In genomic region chr3:97964878-97965353, GRCm38 (mm10) we compare ENCODE assay signal across 9 mouse cellular contexts. TPM values are rescaled to one million over a fixed set of nuclear protein-coding genes. Genes with fewer than 3 reads are reported as not detected.
DNase-seq lines count a peak whose midpoint lies in the region; ATAC-seq lines count a peak whose summit lies in the region.
"Had no signal": no experiment of that assay in that cellular context is flagged by ENCODE, and none has a peak within 500 bp of the region (broad histone marks: within the 10 kb centered on the region; RNA-seq: fewer than 3 reads in every experiment).

No protein-coding gene starts in this region.

- H3K27me3 ChIP-seq in forebrain, embryonic 11.5 days (ENCODE audit: control insufficient read depth, insufficient read depth, low read length) = no peaks in the 10 kb centered on the region
- no peaks in the 10 kb centered on the region for H3K27me3 ChIP-seq in forebrain, embryonic 16.5 days (replicated peaks; ENCODE audit: control insufficient read depth, insufficient read depth, low read length)

- no peaks in the 10 kb centered on the region for H3K9me3 ChIP-seq in forebrain, embryonic 11.5 days (ENCODE audit: control insufficient read depth, low read length)
- H3K9me3 ChIP-seq in forebrain, embryonic 16.5 days (ENCODE audit: control insufficient read depth, low read length) = no peaks in the 10 kb centered on the region

- no peak overlapping the region for H3K27ac ChIP-seq in forebrain, embryonic 11.5 days (ENCODE audit: low read depth, low read length)
- no peak overlapping the region for H3K27ac ChIP-seq in forebrain, embryonic 16.5 days (ENCODE audit: low read length)

- no peak overlapping the region for H3K9ac ChIP-seq in forebrain, embryonic 11.5 days (ENCODE audit: low read length)
- H3K9ac ChIP-seq in forebrain, embryonic 16.5 days (replicated peaks; ENCODE audit: low read depth, low read length) = no peak overlapping the region

- no peak overlapping the region for H3K4me3 ChIP-seq in forebrain, embryonic 11.5 days (ENCODE audit: low read depth, low read length)
- no peak overlapping the region for H3K4me3 ChIP-seq in forebrain, embryonic 16.5 days (replicated peaks; ENCODE audit: low read length)
- H3K4me3 ChIP-seq: erythroblast, embryonic 14.5 days had no signal

- WGBS in forebrain, embryonic 11.5 days = 76% methylated on average over 14 of the region's 14 CpGs
- WGBS in forebrain, embryonic 16.5 days = 89% methylated on average over 14 of the region's 14 CpGs

- H3K4me1 ChIP-seq in forebrain, embryonic 11.5 days (replicated peaks; ENCODE audit: control insufficient read depth, insufficient read depth, low read length) = no peaks in the 10 kb centered on the region
- no peaks in the 10 kb centered on the region for H3K4me1 ChIP-seq in forebrain, embryonic 16.5 days (replicated peaks; ENCODE audit: control insufficient read depth, insufficient read depth, low read length)

- H3K4me2 ChIP-seq in forebrain, embryonic 11.5 days (ENCODE audit: low read depth, low read length, severe bottlenecking) = no peak overlapping the region
- no peak overlapping the region for H3K4me2 ChIP-seq in forebrain, embryonic 16.5 days (ENCODE audit: low read length)

- DNase-seq in forebrain, embryonic 11.5 days (ENCODE audit: low spot score) = peak; percentile 47
- peak; percentile 20 for DNase-seq in thymus, postnatal 0 days (ENCODE audit: low spot score)
- no peak for DNase-seq in thymus, postnatal 10 days (ENCODE audit: low spot score in 2 of 2)
- peak; percentile 35 to 52 for DNase-seq in heart, postnatal 10 days
- peak; percentile 40 to 53 for DNase-seq in lung, postnatal 4 days
- DNase-seq in urinary bladder, adult 2 months (ENCODE audit: low spot score) = no peak
- DNase-seq in frontal cortex, adult 2 months (ENCODE audit: extremely low spot score in 1 of 2, low spot score in 1 of 2) = no peak

- ATAC-seq in forebrain, embryonic 11.5 days (replicated peaks; ENCODE audit: low FRiP score) = no peak
- no peak for ATAC-seq in forebrain, embryonic 16.5 days

- intact Hi-C loops in heart, postnatal 10 days (cut with DNase I) = no loop called here

- no peaks in the 10 kb centered on the region for H3K36me3 ChIP-seq in forebrain, embryonic 11.5 days (ENCODE audit: control insufficient read depth, insufficient read depth, low read length)
- no peaks in the 10 kb centered on the region for H3K36me3 ChIP-seq in forebrain, embryonic 16.5 days (ENCODE audit: control insufficient read depth, insufficient read depth)

RNA-seq across cellular contexts. Expression of gene Notch2, which starts 48.4 kb away (rescaled TPM):
- 27.6 TPM in 2 replicates for polyA plus RNA-seq in forebrain, embryonic 11.5 days (2014; fragmentation: Nextera tagmentation; extraction: Ambion mirVana)
- 14.6 and 19.5 TPM in 2 replicates for polyA plus RNA-seq in forebrain, embryonic 16.5 days (2015; fragmentation: Nextera tagmentation; extraction: Ambion mirVana)
- 9.9 and 11.3 TPM in 2 replicates for polyA plus RNA-seq in thymus, postnatal 0 days (2015; fragmentation: Nextera tagmentation; extraction: Ambion mirVana)
- 10 to 100 TPM; 28.2 to 31.0 TPM for total RNA-seq in heart, postnatal 10 days (2021)
- polyA plus RNA-seq in urinary bladder, adult 2 months (2012; rRNA removed) = 23.1 and 31.2 TPM in 2 replicates
- 12.4 and 14.5 TPM in 2 replicates for polyA plus RNA-seq in frontal cortex, adult 2 months (2012; rRNA removed)

Comparison
In these comparisons a context has a peak if more than half of its experiments do, and no peak if none do; other contexts are left out.
1. DNase-seq: peak in forebrain, embryonic 11.5 days (single experiment), thymus, postnatal 0 days (single experiment), heart, postnatal 10 days (2 of 2) and lung, postnatal 4 days (2 of 2); none in thymus, postnatal 10 days (0 of 2), urinary bladder, adult 2 months (single experiment) and frontal cortex, adult 2 months (0 of 2).